Mouse (Mus musculus): ENCODE measurements around the gene Gm20388.

DNA sequence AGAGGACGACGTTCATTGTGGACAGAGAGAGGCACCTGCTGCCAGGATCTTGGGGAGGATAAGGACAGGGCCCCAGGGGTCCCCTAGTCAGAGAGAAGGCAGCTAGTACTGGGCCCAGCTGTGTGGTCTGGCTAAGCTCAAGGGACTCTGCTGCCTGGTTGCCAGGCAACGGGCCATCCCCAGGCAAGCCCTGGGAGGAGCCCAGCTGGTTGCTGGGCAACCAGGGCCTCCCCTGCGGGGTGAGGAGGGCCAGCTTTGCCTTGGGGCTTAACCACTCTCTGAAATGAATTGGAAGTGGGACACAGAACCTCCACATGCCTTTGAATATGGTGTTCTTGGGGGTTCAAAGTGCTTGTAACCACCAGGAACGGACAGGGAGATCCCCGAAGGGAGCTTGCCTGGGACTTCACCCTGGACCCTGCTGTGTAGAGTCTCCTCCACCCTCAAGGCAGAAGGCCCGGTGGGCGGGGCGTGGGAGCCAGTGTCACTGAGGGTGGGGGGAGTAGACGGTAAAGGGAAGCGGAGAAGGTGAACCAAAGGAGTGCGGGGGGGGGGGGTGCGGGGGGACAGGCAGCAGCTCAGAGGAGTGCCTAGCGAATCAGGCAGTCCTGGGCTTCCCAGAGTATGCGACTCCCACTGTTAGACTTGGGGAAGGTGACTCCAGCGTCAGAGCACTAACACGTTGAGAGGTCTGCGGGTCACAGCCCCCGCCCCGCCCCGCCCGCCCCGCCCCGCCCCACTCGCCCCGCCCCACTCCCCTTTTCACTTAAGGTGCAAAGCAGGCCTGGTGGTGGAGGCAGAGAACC lies 266.9 kb downstream of the Gm20388 start, which contains the start of gene Fam92b:
- TF ChIP-seq POLR2A (IDR thresholded peaks at IDR 0.05; ENCODE audit: borderline replicate concordance, extremely low read depth, insufficient read depth, insufficient read length, poor library complexity, severe bottlenecking) (no peak), CTCF (IDR thresholded peaks at IDR 0.05; ENCODE audit: borderline replicate concordance, extremely low read depth, insufficient read depth, insufficient read length) (no peak)

Data from brain, embryonic 14.5 days (tissue).